20 mouse cellular contexts compared by ENCODE assay signal in genomic region chr5:107304117-107304825, GRCm38 (mm10). TPM values are rescaled to one million over a fixed set of nuclear protein-coding genes. Genes with fewer than 3 reads are reported as not detected.
A peak's percentile ranks its signal among the peaks of the same experiment; 100 is the strongest.
DNase-seq lines count a peak whose midpoint lies in the region; ATAC-seq and TF ChIP-seq lines count a peak whose summit lies in the region.
"Had no signal": no experiment of that assay in that cellular context is flagged by ENCODE, and none has a peak within 500 bp of the region (broad histone marks: within the 10 kb centered on the region; RNA-seq: fewer than 3 reads in every experiment).

No protein-coding gene starts in this region.

- H3K9me3 ChIP-seq in heart, embryonic 13.5 days = no peaks in the 10 kb centered on the region
- no peaks in the 10 kb centered on the region for H3K9me3 ChIP-seq in heart, postnatal 0 days (replicated peaks; ENCODE audit: control insufficient read depth, low read length)
- H3K9me3 ChIP-seq in midbrain, embryonic 10.5 days (replicated peaks) = no peaks in the 10 kb centered on the region
- H3K9me3 ChIP-seq: embryonic facial prominence, embryonic 10.5 days; forebrain, embryonic 13.5 days; hindbrain, embryonic 12.5 days had no signal

- no peak for TF ChIP-seq CTCF in heart, postnatal 0 days (IDR thresholded peaks at IDR 0.05; ENCODE audit: low read depth)

- DNase-seq in heart, adult 11 months = peak; percentile 85
- DNase-seq in heart, postnatal 25 days (ENCODE audit: low spot score) = no peak
- no peak for DNase-seq in heart, adult 8-10 months (ENCODE audit: low spot score)
- DNase-seq in 3T3-L1 (ENCODE audit: low read depth, low spot score) = peak; percentile 64
- no peak for DNase-seq in heart, postnatal 0 days (ENCODE audit: low spot score)
- DNase-seq in retina, embryonic 14.5 days (ENCODE audit: low spot score) = no peak
- no peak for DNase-seq in midbrain, embryonic 10.5 days (ENCODE audit: low spot score)
- DNase-seq: adrenal gland, adult 8-10 months; adrenal gland, postnatal 36 days; cerebellum, adult 2 months; cerebellum, postnatal 10 days; forebrain, postnatal 0 days; gastrocnemius, postnatal 14 days; kidney, adult 8-10 months had no signal

- H3K9ac ChIP-seq in heart, embryonic 13.5 days = no peak overlapping the region
- no peak overlapping the region for H3K9ac ChIP-seq in heart, postnatal 0 days (replicated peaks; ENCODE audit: low read depth, low read length)
- H3K9ac ChIP-seq: forebrain, embryonic 13.5 days; forebrain, postnatal 0 days; hindbrain, embryonic 12.5 days had no signal

- 59% methylated on average over 13 of the region's 13 CpGs for WGBS in heart, embryonic 13.5 days
- 55% methylated on average over 13 of the region's 13 CpGs for WGBS in heart, postnatal 0 days
- 80% methylated on average over 13 of the region's 13 CpGs for WGBS in midbrain, embryonic 10.5 days

- peaks cover 14% of the 10 kb centered on the region for H3K4me1 ChIP-seq in heart, embryonic 13.5 days
- H3K4me1 ChIP-seq in heart, postnatal 0 days (ENCODE audit: control insufficient read depth, insufficient read depth) = peaks cover 7% of the 10 kb centered on the region; the same call in 1 of the 2 replicates
- no peaks in the 10 kb centered on the region for H3K4me1 ChIP-seq in midbrain, embryonic 10.5 days
- H3K4me1 ChIP-seq: forebrain, embryonic 13.5 days had no signal

- TF ChIP-seq EP300 in heart, postnatal 0 days (IDR thresholded peaks at IDR 0.05; ENCODE audit: low read depth) = no peak

- H3K27me3 ChIP-seq in heart, embryonic 13.5 days (replicated peaks) = no peaks in the 10 kb centered on the region
- no peaks in the 10 kb centered on the region for H3K27me3 ChIP-seq in heart, postnatal 0 days (ENCODE audit: control insufficient read depth, insufficient read depth, low read length)
- H3K27me3 ChIP-seq in midbrain, embryonic 10.5 days (ENCODE audit: low read depth, poor library complexity, severe bottlenecking) = no peaks in the 10 kb centered on the region
- H3K27me3 ChIP-seq: CH12.LX; hindbrain, embryonic 12.5 days had no signal

- intact Hi-C loops in heart, postnatal 25 days (cut with DNase I) = no loop called here

- no peak overlapping the region for H3K4me3 ChIP-seq in heart, embryonic 13.5 days
- H3K4me3 ChIP-seq in heart, postnatal 0 days (ENCODE audit: low read depth, low read length) = no peak overlapping the region
- no peak overlapping the region for H3K4me3 ChIP-seq in midbrain, embryonic 10.5 days
- H3K4me3 ChIP-seq: embryonic facial prominence, embryonic 10.5 days; forebrain, embryonic 13.5 days; hindbrain, embryonic 12.5 days had no signal

- ATAC-seq in heart, embryonic 13.5 days (ENCODE audit: extremely low read depth, insufficient number of reproducible peaks, low FRiP score, low TSS enrichment) = no peak
- ATAC-seq in heart, postnatal 0 days (ENCODE audit: insufficient read depth, low read depth) = no peak
- ATAC-seq: forebrain, embryonic 13.5 days; forebrain, postnatal 0 days; hindbrain, embryonic 16.5 days had no signal

- no peaks in the 10 kb centered on the region for H3K36me3 ChIP-seq in heart, embryonic 13.5 days
- no peaks in the 10 kb centered on the region for H3K36me3 ChIP-seq in heart, postnatal 0 days (replicated peaks; ENCODE audit: control insufficient read depth, insufficient read depth, low read length)
- no peaks in the 10 kb centered on the region for H3K36me3 ChIP-seq in midbrain, embryonic 10.5 days
- H3K36me3 ChIP-seq: embryonic facial prominence, embryonic 10.5 days; hindbrain, embryonic 12.5 days had no signal

- peak overlapping the region; percentile 63 for H3K4me2 ChIP-seq in heart, embryonic 13.5 days
- 0 out of 2 replicates have a peak overlapping the region, but pooled peaks have one; percentile 50 for H3K4me2 ChIP-seq in heart, postnatal 0 days (ENCODE audit: low read depth, low read length)
- H3K4me2 ChIP-seq: forebrain, embryonic 13.5 days; hindbrain, embryonic 12.5 days had no signal

- no peak overlapping the region for H3K27ac ChIP-seq in heart, embryonic 13.5 days (replicated peaks)
- no peak overlapping the region for H3K27ac ChIP-seq in heart, postnatal 0 days (ENCODE audit: low read depth)
- H3K27ac ChIP-seq in midbrain, embryonic 10.5 days (replicated peaks) = no peak overlapping the region
- H3K27ac ChIP-seq: embryonic facial prominence, embryonic 10.5 days; forebrain, embryonic 13.5 days; hindbrain, embryonic 12.5 days had no signal

RNA-seq across cellular contexts. Expression of gene Tgfbr3, which starts 14.8 kb away (rescaled TPM):
- 10 to 100 TPM; 42.9 to 50.8 TPM for total RNA-seq in heart, postnatal 25 days (2021)
- polyA plus RNA-seq in heart, embryonic 13.5 days (2015; fragmentation: Nextera tagmentation; extraction: Ambion mirVana) = 19.1 and 20.5 TPM in 2 replicates
- 10 to 100 TPM; 38.5 to 48.2 (median 44.6) TPM for total RNA-seq in heart, adult 8-10 months (2022)
- total RNA-seq in heart, postnatal 0 days (2014; rRNA removed; ENCODE audit: low replicate concordance) = 59.7 and 60.6 TPM in 2 replicates
- polyA plus RNA-seq in heart, postnatal 0 days (2015; fragmentation: Nextera tagmentation; extraction: Ambion mirVana) = 11.8 TPM in 2 replicates
- polyA plus RNA-seq in midbrain, embryonic 10.5 days (2016; fragmentation: Nextera tagmentation; extraction: Ambion mirVana) = 7.2 and 7.4 TPM in 2 replicates

RNA-seq across cellular contexts. Expression of gene Brdt, which starts 26.7 kb away (rescaled TPM):
- under 1 TPM; 0.26 to 0.56 TPM for total RNA-seq in heart, postnatal 25 days (2021)
- 0.59 and 0.64 TPM in 2 replicates for polyA plus RNA-seq in heart, embryonic 13.5 days (2015; fragmentation: Nextera tagmentation; extraction: Ambion mirVana)
- total RNA-seq in heart, adult 8-10 months (2022) = under 1 TPM; 0.11 to 0.52 (median 0.41) TPM
- total RNA-seq in heart, postnatal 0 days (2014; rRNA removed; ENCODE audit: low replicate concordance) = 1.1 TPM in 1 of 2 replicates, not detected in the other
- polyA plus RNA-seq in heart, postnatal 0 days (2015; fragmentation: Nextera tagmentation; extraction: Ambion mirVana) = 0.58 and 0.70 TPM in 2 replicates
- polyA plus RNA-seq in midbrain, embryonic 10.5 days (2016; fragmentation: Nextera tagmentation; extraction: Ambion mirVana) = 1.2 and 1.8 TPM in 2 replicates

Comparison
In these comparisons a context has a peak if more than half of its experiments do, and no peak if none do; other contexts are left out.
1. DNase-seq: peak in heart, adult 11 months (single experiment) and 3T3-L1 (single experiment); none in heart, postnatal 25 days (single experiment), heart, adult 8-10 months (single experiment), heart, postnatal 0 days (single experiment), retina, embryonic 14.5 days (single experiment) and midbrain, embryonic 10.5 days (single experiment).